Mouse (Mus musculus): ENCODE measurements around the gene Lck. TPM values are rescaled to one million over a fixed set of nuclear protein-coding genes. Genes with fewer than 3 reads are reported as not detected.

Gene Lck
- total RNA-seq, 1 experiment from 2014 or later: 4.3 TPM

GRCm38 (mm10) chr4:129584884-129585608 is 11.6 kb upstream of the Lck start:
- peak; percentile 90 for DNase-seq

- no peak for DNase-seq
These were observed 10.9 kb upstream of the Lck start for GRCm38 (mm10) chr4:129584370-129584769.

GRCm38 (mm10) chr4:129582251-129582650 is 8.8 kb upstream of the Lck start:
- no peak for DNase-seq

- no peak for DNase-seq
These were observed 6.9 kb upstream of the Lck start for GRCm38 (mm10) chr4:129580347-129580746.

- DNase-seq: peak; percentile 27
These were observed 5.0 kb upstream of the Lck start, which contains the start of gene Fam167b for GRCm38 (mm10) chr4:129578466-129578865. Gene Fam167b, minus strand, starts transcription at chr4:129578549.

GRCm38 (mm10) chr4:129577688-129578087 is 4.2 kb upstream of the Lck start:
- no peak for DNase-seq

GRCm38 (mm10) chr4:129576863-129577491 is 3.5 kb upstream of the Lck start:
- DNase-seq: peak; percentile 79

- DNase-seq: no peak
These were observed 1.9 kb upstream of the Lck start for GRCm38 (mm10) chr4:129575171-129575844.

GRCm38 (mm10) chr4:129573093-129573370 is 409 bp downstream of the Lck start:
- DNase-seq: no peak

GRCm38 (mm10) chr4:129572236-129573092 is 977 bp downstream of the Lck start:
- no peak for DNase-seq

GRCm38 (mm10) chr4:129571551-129572084 is 1.8 kb downstream of the Lck start:
- no peak for DNase-seq

- DNase-seq: no peak
These were observed 3.4 kb downstream of the Lck start for GRCm38 (mm10) chr4:129570028-129570427.

GRCm38 (mm10) chr4:129568366-129568765 is 5.1 kb downstream of the Lck start:
- DNase-seq: no peak

GRCm38 (mm10) chr4:129565139-129565538 is 8.3 kb downstream of the Lck start:
- DNase-seq: no peak

- no peak for DNase-seq
These were observed 9.7 kb downstream of the Lck start for GRCm38 (mm10) chr4:129563718-129564117.

- DNase-seq: no peak
These were observed 12.3 kb downstream of the Lck start for GRCm38 (mm10) chr4:129561184-129561583.

GRCm38 (mm10) chr4:129558321-129558955 is 15.0 kb downstream of the Lck start:
- no peak for DNase-seq

- DNase-seq: no peak
These were observed 16.1 kb downstream of the Lck start for GRCm38 (mm10) chr4:129557256-129557808.

- DNase-seq: peak; percentile 96
These were observed 16.8 kb downstream of the Lck start for GRCm38 (mm10) chr4:129556532-129557223.

GRCm38 (mm10) chr4:129555862-129556531 is 17.4 kb downstream of the Lck start:
- DNase-seq: peak; percentile 11

Data from adrenal gland, postnatal 25 days (tissue).